Mouse (Mus musculus) 3134 (cell line): ENCODE results near the gene Mansc1.
"Not testable (repeated sequence)": the region's sequence is repeated elsewhere in the genome, so short reads cannot be mapped to it uniquely, and the experiment has no call there.

ENCODE experiments used
- DNase-seq: peaks from one replicate; pipeline ENCODE4 v3.0.0-alpha.2; 2011; ENCODE audit warnings: low spot score; ENCODE audit not compliant: insufficient read length; ENCODE audit errors: extremely low read depth

Mansc1 gene

GRCm38 (mm10) chr6:134631947-134632687 lies at the start of gene Mansc1:
Mansc1 (minus strand) TSS chr6:134632488.
- no peak for DNase-seq

DNA sequence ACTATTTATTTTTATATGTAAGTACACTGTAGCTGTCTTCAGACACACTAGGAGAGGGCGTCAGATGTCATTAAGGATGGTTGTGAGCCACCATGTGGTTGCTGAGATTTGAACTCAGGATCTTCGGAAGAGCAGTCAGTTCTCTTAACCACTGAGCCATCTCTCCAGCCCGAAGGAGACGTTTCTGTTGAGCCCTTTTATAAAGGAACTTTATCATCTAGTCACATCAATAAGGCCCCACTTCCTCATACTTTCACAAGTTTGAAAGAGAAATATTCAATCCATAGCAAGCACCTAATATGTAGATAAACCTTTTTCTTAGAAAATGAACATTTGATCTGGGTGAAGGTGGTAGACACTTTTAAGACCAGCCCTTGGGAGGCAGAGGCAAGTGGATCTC lies 47.0 kb upstream of the Mansc1 start:
- DNase-seq = not testable (repeated sequence)

- no peak for DNase-seq
Observed at GRCm38 (mm10) chr6:134678037-134678436, 45.7 kb upstream of the Mansc1 start.

DNA sequence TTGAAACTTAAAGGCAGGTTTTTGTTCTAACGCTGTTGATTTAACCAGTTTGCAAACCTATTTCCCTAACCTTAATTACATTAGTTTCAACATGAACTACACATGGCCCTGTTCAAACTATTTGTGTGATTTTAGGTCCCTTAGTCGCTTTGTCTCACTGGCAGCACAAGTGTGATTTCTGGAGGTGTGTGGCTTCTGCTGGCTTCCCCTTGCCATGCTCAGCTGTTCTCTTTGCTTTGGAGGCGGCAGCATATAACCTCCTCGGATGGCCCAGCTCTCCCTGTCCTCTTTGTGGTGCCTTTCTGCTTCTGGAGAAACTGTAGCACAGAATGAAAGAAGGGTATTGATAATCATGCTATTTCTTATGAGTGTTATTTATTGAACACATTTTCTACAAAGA lies 45.2 kb upstream of the Mansc1 start:
- DNase-seq = no peak

GRCm38 (mm10) chr6:134673712-134674111 lies 41.4 kb upstream of the Mansc1 start:
- DNase-seq = not testable (repeated sequence)

DNA sequence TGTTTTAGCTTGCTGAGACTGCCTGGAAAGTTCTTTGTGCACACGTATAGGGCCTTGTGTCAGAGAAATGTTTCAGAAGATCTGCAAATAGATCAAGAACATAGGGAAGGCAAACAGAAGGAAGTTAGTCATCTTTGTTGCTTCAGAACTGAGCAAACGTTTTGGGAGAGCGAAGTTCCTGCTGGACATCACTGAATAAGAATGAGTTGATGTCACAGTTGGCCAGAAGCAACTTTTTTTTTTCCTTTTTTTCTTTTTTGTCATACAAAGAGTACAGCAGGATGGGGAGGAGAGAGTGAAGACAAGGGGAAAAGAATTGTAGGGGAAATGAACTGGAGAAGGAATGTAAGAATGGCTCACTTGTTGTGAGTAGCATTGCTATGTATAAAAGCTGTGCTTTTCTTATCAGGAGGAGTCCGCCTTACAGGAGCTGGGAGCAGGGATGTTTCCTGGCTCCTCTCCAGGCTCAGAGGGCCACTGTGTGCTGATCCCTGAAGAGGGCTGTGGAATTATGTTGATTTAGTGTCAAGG lies 38.7 kb upstream of the Mansc1 start:
- DNase-seq = no peak

- DNase-seq = no peak
Observed at GRCm38 (mm10) chr6:134669179-134669865, 37.0 kb upstream of the Mansc1 start.

- no peak for DNase-seq
Observed at GRCm38 (mm10) chr6:134668519-134668918, 36.2 kb upstream of the Mansc1 start.

DNA sequence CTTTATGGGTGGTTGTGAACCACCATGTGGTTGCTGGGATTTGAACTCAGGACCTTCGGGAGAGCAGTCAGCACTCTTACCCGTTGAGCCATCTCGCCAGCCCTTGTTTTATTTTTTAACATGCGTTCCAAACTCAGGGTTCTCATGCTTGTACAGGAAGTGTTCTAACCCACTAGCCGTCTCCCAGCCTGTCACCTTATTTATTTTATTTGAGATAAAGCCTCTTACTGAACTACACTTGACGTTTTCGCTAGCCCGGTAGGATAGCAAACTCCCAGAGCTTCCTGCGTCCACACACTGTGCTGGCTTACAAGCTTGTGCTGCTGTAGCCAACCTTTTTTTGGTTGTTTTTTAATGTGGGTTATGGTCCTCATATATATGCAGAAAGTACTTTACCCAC lies 33.5 kb upstream of the Mansc1 start:
- no peak for DNase-seq

DNA sequence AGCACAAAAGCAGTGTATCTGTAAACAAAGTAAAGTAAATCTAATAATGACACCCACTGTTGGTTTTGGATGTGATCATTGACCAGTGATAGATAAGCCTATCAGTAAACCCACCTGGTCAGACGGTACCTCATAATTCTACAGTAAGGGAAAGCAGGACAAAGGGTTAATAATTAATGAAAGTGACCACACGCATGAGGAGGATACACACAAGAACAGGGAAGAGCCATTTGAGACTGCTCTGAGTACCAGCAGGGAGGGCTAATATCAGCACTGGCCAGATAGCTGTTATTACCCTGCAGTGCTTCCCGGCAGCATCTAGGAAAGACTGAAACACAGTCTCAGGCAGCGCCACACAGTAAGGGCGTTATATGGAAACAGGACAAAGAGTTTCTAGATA lies 32.3 kb upstream of the Mansc1 start:
- DNase-seq = no peak

- DNase-seq = no peak
Observed at GRCm38 (mm10) chr6:134660714-134661406, 28.6 kb upstream of the Mansc1 start.

- DNase-seq = peak; percentile 22
Observed at GRCm38 (mm10) chr6:134659108-134659958, 27.0 kb upstream of the Mansc1 start.

DNA sequence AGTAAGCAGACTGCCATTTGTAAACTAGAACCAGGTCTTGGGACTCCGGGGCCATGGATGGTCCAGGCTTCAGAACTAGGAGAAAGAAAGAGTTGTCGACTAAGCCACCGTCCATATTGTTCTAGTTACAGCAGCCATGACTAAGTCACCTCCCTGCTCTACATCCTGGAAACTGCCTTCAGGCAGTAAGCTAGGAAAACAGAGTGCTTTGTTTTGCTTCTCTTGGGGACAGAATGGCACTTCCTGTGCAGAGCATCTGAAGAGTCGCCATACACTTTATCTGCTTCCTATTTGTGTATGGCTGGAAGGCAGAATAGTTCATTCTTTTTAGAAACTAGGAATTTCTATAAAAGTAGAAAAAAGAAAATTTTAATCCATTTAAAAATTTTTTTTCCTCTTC lies 24.2 kb upstream of the Mansc1 start:
- no peak for DNase-seq

DNA sequence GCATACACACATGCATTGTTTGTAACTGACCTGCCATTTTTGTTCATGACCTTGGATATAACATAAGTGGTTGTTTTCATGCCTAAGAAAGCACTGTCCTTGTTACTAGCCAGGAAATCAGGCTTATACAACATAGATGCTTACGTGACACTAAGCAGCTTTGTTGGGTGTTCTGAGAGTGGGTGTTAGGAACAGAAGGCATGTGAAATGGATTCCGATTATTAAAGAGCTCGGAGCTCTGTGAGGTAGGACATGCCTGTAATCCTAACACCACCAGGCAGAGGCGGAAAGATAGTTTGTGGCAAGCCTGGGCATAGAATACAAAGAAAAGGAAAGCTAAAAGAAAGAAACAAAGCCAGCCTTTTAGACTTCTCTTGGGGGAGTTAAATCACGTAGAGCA lies 16.1 kb upstream of the Mansc1 start:
- DNase-seq = no peak

GRCm38 (mm10) chr6:134647621-134648020 lies 15.3 kb upstream of the Mansc1 start:
- DNase-seq = no peak

GRCm38 (mm10) chr6:134646835-134647234 lies 14.5 kb upstream of the Mansc1 start:
- no peak for DNase-seq

DNA sequence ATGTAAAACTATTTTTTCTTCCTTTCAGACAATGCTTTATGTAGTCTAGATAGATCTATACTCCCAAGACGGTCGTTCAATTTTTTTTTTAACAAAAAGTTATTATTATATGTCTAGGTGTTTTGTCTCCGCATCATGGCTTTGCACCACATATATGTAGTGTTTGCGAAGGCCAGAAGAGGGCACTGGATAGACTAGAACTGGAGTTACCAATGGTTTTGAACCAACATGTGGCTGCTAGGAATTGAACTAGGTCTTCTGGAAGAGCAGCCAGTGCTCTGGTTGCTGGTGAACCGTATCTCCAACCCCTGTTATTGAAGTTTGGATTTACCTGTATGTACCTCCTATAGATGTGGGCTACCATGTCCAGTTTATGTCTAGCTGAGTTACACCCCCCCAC lies 11.0 kb upstream of the Mansc1 start:
- DNase-seq = no peak

GRCm38 (mm10) chr6:134641738-134642446 lies 9.6 kb upstream of the Mansc1 start:
- DNase-seq = peak; percentile 29

GRCm38 (mm10) chr6:134640485-134641475 lies 8.5 kb upstream of the Mansc1 start:
- peak; percentile 98 for DNase-seq
